Mouse (Mus musculus) neural tube, embryonic 11.5 days (tissue): Measurements from ENCODE around the gene Borcs6. TPM values are rescaled to one million over a fixed set of nuclear protein-coding genes. Genes with fewer than 3 reads are reported as not detected.
"Not testable (repeated sequence)": the region's sequence is repeated elsewhere in the genome, so short reads cannot be mapped to it uniquely, and the experiment has no call there.

Experiments used
- ATAC-seq: fragments of 200-750 bp; cut with Nextera tagmentation; 2 replicates; pipeline ENCODE4 v1.8.0; 2017; ENCODE audit warnings: moderate number of reproducible peaks, mild to moderate bottlenecking, moderate TSS enrichment, moderate library complexity; ENCODE audit not compliant: insufficient read depth, low FRiP score, low TSS enrichment
- DNase-seq: peaks from one replicate; pipeline ENCODE4 v3.0.0-alpha.2; 2015; ENCODE audit warnings: low spot score
- H3K27ac ChIP-seq: fragments of 300-500 bp; sonication (generic); 2 replicates; pipeline ENCODE4 v1.5.1; 2014; ENCODE audit warnings: low read depth, mild to moderate bottlenecking, low read length
- H3K27me3 ChIP-seq: fragments of 300-500 bp; sonication (generic); 2 replicates; pipeline ENCODE4 v1.6.1; 2014; ENCODE audit warnings: mild to moderate bottlenecking, low read length, mixed read lengths; ENCODE audit not compliant: control insufficient read depth, insufficient read depth
- H3K36me3 ChIP-seq: fragments of 300-500 bp; sonication (generic); 2 replicates; pipeline ENCODE4 v1.6.1; 2014; ENCODE audit warnings: mild to moderate bottlenecking, low read length, moderate library complexity, mixed read lengths; ENCODE audit not compliant: control insufficient read depth, insufficient read depth
- H3K4me1 ChIP-seq: fragments of 300-500 bp; sonication (generic); 2 replicates; pipeline ENCODE4 v1.6.1; 2014; ENCODE audit warnings: low read length, mixed read lengths; ENCODE audit not compliant: control insufficient read depth, insufficient read depth
- H3K4me2 ChIP-seq: fragments of 300-500 bp; sonication (generic); 2 replicates; pipeline ENCODE4 v1.6.1; 2014; ENCODE audit warnings: low read depth, mild to moderate bottlenecking, moderate library complexity
- H3K4me3 ChIP-seq: fragments of 300-500 bp; sonication (generic); 2 replicates; pipeline ENCODE4 v1.5.1; 2014; ENCODE audit warnings: low read depth, low read length
- H3K9ac ChIP-seq: fragments of 300-500 bp; sonication (generic); 2 replicates; pipeline ENCODE4 v1.6.1; 2014; ENCODE audit warnings: mild to moderate bottlenecking, low read length
- H3K9me3 ChIP-seq: fragments of 300-500 bp; sonication (generic); 2 replicates; pipeline ENCODE4 v1.6.1; 2016; ENCODE audit warnings: low read length; ENCODE audit not compliant: control insufficient read depth
- WGBS: fragments of 180-500 bp; shearing (Covaris S2); extraction: QIAGEN DNeasy Blood & Tissue Kit; methylation state at CpG from one replicate; pipeline ENCODE4 v1.1.7; 2014; 5-methylcytosine and 5-hydroxymethylcytosine counted together
- polyA plus RNA-seq: library from polyadenylated mRNA; unstranded; fragments of >200 nt; fragmentation: Nextera tagmentation; extraction: Ambion mirVana; gene quantifications from 2 replicates; pipeline ENCODE4 v1.2.1, GENCODE M21; 2014

The Borcs6 gene
- polyA plus RNA-seq, 1 experiment from 2014 or later, result 11.4 TPM

DNA sequence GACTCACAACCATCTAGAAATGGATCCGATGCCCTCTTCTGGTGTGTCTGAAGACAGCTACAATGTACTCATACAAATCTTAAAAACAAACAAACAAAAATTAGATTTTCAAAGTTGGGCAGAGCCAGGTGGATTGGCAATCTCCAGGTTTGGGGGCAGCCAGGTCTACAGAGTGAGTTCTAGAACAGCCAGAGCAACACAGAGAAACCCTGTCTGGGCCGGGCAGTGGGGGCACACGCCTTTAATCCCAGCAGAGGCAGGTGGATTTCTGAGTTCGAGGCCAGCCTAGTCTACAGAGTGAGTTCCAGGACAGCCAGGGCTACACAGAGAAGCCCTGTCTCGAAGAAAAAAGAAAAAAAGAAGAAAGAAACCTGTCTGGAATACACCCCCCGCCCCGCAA, 34.3 kb downstream of the Borcs6 start:
- not testable (repeated sequence) for H3K27me3 ChIP-seq, DNase-seq, H3K9ac ChIP-seq, H3K4me3 ChIP-seq, H3K27ac ChIP-seq, H3K4me2 ChIP-seq, H3K9me3 ChIP-seq, ATAC-seq, H3K36me3 ChIP-seq
- 90% methylated on average over 7 of the region's 7 CpGs for WGBS
- H3K4me1 ChIP-seq, result peaks cover 41% of the 10 kb centered on the region

DNA sequence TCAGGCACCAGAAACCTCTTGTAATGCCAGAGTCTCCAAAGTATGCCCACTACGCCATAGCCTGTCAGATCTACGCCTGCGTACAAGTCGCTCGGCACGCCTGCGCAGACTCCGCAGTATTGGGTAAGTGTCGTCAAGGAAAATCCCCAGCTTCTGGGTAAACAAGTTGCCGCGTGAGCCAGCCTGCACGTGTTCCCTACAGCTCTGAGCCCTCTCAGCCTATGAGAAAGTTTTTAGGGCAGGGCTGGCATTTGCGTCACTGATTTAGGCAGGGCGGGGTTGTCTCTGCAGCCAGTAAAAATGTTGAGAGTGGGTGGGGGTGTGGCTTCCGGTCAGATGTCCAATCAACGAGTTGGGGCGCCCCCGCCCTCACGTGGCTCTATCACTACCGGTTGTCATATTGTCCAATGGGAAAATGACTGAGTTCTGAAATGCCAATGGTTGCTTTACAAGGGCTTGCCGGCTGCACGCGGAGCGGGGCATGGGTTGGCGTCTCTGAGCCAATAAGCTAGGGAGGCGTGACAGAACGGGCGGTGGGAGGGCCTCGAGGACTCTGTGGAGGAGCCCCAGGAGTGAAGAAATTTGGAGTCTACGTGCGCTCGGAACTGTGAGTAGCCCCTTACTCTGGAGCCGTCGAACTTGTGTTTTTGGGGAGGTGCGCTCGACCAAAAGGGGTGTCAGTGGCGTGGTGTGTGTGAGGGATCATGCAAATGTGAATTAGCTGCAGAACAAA, 35.3 kb downstream of the Borcs6 start, which contains the start of gene Per1:
Per1 (plus strand) TSS at position 521 of the 733 bp plus-strand sequence.
- H3K4me3 ChIP-seq, result peak within 1 kb of the TSS; percentile 49
- H3K9ac ChIP-seq, result peak within 1 kb of the TSS; percentile 57
- H3K27ac ChIP-seq, result peak within 1 kb of the TSS; percentile 34; the same call in 1 of the 2 replicates
- under 1% methylated on average over 37 of the region's 37 CpGs for WGBS
- ATAC-seq (peak; percentile 89), DNase-seq (peak; percentile 98)
- H3K4me2 ChIP-seq, result peak within 1 kb of the TSS; percentile 91
- H3K27me3 ChIP-seq, result no peaks in the 10 kb centered on the region
- no peaks in the 10 kb centered on the region for H3K36me3 ChIP-seq
- no peaks in the 10 kb centered on the region for H3K9me3 ChIP-seq
- peaks cover 41% of the 10 kb centered on the region for H3K4me1 ChIP-seq

DNA sequence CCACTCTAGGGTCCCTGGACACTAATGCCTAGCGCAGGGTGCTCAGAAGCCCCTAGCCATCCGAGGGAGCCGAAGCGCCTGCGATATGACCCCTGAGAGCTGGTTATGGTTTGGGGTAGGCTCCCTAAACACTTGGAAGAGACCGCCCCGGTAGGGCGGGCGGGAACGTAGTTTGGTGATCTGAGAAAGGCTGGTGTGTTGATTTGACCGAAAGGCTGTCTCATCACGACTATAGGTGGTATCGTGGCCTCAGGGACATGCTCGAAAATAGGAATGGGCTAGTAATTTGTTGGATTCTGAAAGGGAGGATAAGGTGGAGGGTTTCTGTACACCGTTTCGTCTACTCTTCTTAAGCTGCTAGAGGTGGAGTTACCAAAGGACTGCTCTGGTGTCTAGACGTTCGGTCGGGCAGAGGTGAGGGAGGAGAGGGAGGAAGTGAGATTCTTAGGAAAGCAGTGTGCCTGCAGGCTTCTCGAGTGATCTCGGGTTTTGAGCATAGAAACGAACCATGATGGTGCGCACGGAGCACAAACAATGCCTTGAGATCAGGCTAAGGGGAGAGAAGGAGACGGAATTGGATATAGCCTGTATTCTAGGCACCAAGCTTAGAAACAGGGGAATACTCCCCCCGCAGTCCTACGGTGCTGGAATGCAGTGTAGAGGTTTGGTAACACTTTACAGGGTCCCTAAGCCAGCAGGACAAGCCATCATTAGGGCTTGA, 36.2 kb downstream of the Borcs6 start:
- DNase-seq (no peak), ATAC-seq (no peak)
- peak overlapping the region; percentile 34; the same call in 1 of the 2 replicates for H3K27ac ChIP-seq
- peak overlapping the region; percentile 91 for H3K4me2 ChIP-seq
- peak overlapping the region; percentile 57 for H3K9ac ChIP-seq
- 2% methylated on average over 27 of the region's 27 CpGs for WGBS
- no peaks in the 10 kb centered on the region for H3K9me3 ChIP-seq
- peak overlapping the region; percentile 49 for H3K4me3 ChIP-seq
- no peaks in the 10 kb centered on the region for H3K27me3 ChIP-seq
- no peaks in the 10 kb centered on the region for H3K36me3 ChIP-seq
- peaks cover 41% of the 10 kb centered on the region for H3K4me1 ChIP-seq

DNA sequence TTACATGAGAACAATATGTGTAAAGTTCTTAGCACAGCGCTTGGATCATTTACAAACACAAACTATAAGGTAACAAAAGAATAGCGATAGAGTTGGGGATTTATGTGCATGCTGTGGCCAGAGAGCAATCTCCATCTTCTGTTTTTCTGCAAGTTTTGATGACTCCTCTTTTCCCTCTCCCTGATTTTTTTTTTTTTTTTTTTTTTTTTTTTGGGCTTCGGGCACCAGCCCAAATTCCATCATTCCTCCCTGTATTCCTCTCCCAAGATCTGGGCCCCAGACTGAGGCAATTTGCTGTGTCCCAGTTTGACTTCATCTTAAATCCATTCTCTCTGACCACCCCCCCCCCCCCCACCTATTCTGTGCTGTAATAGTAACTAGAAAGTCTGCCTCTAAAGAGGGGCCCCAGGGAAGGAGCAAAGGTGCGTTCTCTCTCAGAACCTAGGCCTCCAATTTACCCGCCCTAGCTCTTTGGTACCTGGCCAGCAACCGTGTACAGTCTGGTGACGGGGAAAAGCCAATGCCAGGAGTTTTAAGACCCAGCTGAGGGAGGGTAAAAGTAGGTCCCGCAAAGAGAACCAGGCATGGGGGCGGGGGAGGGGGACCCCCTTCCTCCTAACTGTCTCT, 37.0 kb downstream of the Borcs6 start:
- no peak for DNase-seq
- Histone ChIP-seq H3K9me3 (no peaks in the 10 kb centered on the region), H3K4me1 (peaks cover 41% of the 10 kb centered on the region), H3K9ac (peak overlapping the region; percentile 53), H3K4me2 (peak overlapping the region; percentile 91), H3K4me3 (peak overlapping the region; percentile 25), H3K27ac (peak overlapping the region; percentile 68; the same call in 1 of the 2 replicates), H3K36me3 (no peaks in the 10 kb centered on the region; the same call in 1 of the 2 replicates), H3K27me3 (no peaks in the 10 kb centered on the region)
- 15% methylated on average over 9 of the region's 9 CpGs for WGBS
- ATAC-seq, result no peak

DNA sequence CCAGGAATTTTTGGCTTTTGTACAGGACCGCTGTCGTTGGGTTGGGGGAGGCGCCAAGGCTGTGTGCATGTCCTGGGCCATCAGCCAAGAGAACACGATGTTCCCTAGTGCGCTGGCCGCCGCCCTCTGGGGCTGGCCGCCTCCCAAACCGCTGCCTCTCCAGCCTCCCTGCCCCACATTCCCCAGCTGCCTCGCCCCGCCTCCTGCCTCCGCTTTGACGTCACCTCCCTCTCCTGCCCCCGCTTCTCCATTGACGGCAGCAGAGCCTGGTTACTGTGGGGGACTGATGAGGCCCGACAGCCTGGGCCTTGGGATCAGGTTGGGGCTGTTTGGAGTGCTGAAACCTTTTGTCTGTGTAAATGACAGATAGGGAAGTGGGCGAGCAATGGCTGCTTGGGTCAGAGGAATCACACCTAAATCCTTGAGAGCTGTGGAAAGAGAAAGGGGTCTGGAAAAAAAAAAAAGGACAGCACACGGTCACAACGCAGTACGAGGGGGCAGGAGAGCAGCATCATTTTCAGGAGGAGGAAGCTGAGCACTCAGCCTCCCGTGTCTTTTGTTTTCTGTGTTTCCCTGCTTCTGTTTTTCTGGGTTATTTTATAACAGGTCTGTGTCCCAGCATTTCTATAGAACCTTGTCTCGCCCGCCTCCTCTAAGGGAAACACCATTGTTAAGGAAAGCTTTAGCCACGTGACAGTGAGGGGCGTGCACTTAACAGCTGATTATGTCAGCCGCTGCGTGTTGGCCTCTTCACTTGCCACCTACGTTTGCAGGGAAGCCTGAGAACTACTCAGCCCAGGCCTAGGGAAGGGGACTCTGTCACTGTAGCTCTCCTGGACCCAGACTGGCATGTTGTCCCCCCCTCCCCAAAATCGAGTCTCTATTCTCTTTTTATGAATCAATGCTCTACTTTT, 37.7 kb downstream of the Borcs6 start:
- H3K4me1 ChIP-seq, result peaks cover 41% of the 10 kb centered on the region
- no peaks in the 10 kb centered on the region for H3K27me3 ChIP-seq
- peaks cover 4% of the 10 kb centered on the region for H3K36me3 ChIP-seq
- H3K4me2 ChIP-seq, result peak overlapping the region; percentile 41
- no peaks in the 10 kb centered on the region for H3K9me3 ChIP-seq
- peak overlapping the region; percentile 25 for H3K4me3 ChIP-seq
- 3% methylated on average over 27 of the region's 29 CpGs for WGBS
- peak overlapping the region; percentile 68; the same call in 1 of the 2 replicates for H3K27ac ChIP-seq
- ATAC-seq (no peak), DNase-seq (peak; percentile 82)
- H3K9ac ChIP-seq, result peak overlapping the region; percentile 53

DNA sequence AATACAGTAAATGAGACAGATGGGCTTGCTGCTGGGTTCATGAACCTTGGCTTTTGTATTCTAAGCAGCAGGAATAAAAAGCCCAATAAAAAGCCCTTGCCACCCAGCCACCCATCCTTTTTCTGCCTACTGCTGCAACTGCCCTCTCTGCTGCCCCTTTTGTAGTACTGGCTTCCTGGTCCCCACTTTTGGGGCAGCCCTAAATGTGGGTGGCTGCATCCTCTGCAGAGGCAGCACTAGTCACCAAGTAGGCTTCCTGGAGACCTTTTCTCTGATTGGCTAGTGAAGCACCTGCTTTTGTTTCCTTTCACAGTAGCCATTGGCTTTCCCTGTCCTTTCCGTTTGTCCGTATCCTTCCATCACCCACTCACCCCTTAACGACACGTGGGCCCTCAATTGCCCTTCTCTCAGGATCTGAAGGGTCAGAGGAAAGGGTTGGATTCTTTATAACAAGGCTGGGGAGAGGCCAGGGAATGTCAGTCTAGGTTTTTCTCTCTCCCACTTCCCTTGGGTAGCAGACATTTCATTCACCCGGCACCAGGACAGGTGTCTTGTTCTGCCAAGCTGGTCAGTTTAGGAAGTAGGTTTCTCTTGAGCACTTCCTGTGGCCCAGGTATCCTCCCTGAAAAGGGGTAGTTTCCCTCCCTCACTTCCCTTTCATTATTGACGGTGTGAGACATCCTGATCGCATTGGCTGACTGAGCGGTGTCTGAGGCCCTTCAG, 38.7 kb downstream of the Borcs6 start:
- peak overlapping the region; percentile 51 for H3K4me3 ChIP-seq
- H3K4me2 ChIP-seq, result peak overlapping the region; percentile 89
- H3K4me1 ChIP-seq, result peaks cover 41% of the 10 kb centered on the region
- H3K9ac ChIP-seq, result no peak overlapping the region; the same call in 1 of the 2 replicates
- 0 out of 2 replicates have a peak overlapping the region, but pooled peaks have one; percentile 3 for H3K27ac ChIP-seq
- WGBS, result 16% methylated on average over 8 of the region's 8 CpGs
- ATAC-seq (no peak), DNase-seq (no peak)
- H3K36me3 ChIP-seq, result peaks cover 8% of the 10 kb centered on the region
- no peaks in the 10 kb centered on the region for H3K27me3 ChIP-seq
- no peaks in the 10 kb centered on the region for H3K9me3 ChIP-seq

DNA sequence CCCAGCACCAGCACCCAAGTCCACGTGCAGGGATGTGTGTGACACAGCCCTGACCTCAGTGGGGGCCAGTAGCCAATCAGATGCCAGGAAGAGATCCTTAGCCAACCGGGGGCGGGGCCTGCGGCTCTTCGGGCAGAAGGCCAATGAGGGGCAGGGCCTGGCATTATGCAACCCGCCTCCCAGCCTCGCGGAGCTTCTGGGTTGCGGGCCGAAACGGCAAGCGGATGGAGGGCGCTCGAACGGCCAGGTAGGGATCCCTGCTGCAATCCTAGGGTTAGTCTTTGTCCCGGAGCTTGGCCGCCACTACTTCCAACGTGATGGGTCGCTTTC, 39.2 kb downstream of the Borcs6 start:
- peak overlapping the region; percentile 51 for H3K4me3 ChIP-seq
- under 1% methylated on average over 19 of the region's 19 CpGs for WGBS
- H3K9me3 ChIP-seq, result no peaks in the 10 kb centered on the region
- DNase-seq (peak; percentile 92), ATAC-seq (peak; percentile 46)
- H3K4me1 ChIP-seq, result peaks cover 41% of the 10 kb centered on the region
- peak overlapping the region; percentile 89 for H3K4me2 ChIP-seq
- H3K27ac ChIP-seq, result peak overlapping the region; percentile 51
- H3K9ac ChIP-seq, result peak overlapping the region; percentile 64
- H3K36me3 ChIP-seq, result peaks cover 12% of the 10 kb centered on the region
- no peaks in the 10 kb centered on the region for H3K27me3 ChIP-seq
